Mouse (Mus musculus) left cerebral cortex, postnatal 25 days (tissue): ENCODE results near the gene Tbc1d2b. TPM values are rescaled to one million over a fixed set of nuclear protein-coding genes. Genes with fewer than 3 reads are reported as not detected.

Experiments used
- total RNA-seq, 2 experiments: library from RNA; stranded (reverse); gene quantifications; 2 replicates each; pipeline ENCODE4 v1.2.3; 2021

The Tbc1d2b gene
- total RNA-seq, 2 experiments from 2014 or later, result 8.9 to 11.6 TPM

Other genes with a start within 250 kb of the Tbc1d2b start
- gene Ctsh, start 216.7 kb downstream of the Tbc1d2b start, total RNA-seq, result 10 to 100 TPM; 20.5 TPM
- 100 to 1,000 TPM; 411 to 422 TPM for gene Morf4l1, start 156.0 kb downstream of the Tbc1d2b start, total RNA-seq
- under 1 TPM; 0.23 to 0.30 TPM for gene Adamts7, start 107.7 kb downstream of the Tbc1d2b start, total RNA-seq